Mouse (Mus musculus): ENCODE data around the gene Mfsd4a.

Gene Mfsd4a

DNA sequence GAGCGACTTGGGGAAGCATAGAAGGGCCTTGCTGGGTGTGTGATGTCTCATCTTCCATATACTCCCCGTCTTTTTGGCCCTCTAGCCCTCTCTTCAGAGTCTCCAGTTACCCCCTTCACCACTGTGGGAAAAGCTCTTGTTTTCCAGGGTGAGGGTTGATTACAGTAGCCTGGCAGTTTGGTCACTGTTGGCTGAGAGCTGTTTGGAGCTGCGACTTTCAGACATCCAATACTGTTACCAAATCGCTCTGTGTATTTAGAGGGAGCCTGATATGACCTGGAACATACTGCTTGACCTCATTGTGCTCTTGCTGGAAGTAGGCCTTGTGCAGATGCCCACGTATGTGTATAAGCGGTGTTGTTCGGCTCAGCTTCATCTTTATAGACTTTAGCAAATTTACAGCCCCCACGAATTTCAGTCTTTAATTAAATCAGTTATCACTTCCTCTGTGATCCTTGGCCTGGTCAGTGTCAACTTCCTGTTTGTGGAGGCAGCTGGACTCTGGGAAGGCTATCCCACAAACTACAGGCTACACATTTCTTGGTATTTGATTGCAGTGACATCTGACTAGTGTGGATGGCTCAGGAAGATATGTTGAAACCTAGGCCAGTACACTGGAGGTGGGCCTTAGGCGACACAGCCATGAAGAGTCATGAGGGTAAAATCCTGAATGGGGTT lies 77.6 kb downstream of the Mfsd4a start:
- DNase-seq (ENCODE audit: low read depth, low spot score) = no peak

DNA sequence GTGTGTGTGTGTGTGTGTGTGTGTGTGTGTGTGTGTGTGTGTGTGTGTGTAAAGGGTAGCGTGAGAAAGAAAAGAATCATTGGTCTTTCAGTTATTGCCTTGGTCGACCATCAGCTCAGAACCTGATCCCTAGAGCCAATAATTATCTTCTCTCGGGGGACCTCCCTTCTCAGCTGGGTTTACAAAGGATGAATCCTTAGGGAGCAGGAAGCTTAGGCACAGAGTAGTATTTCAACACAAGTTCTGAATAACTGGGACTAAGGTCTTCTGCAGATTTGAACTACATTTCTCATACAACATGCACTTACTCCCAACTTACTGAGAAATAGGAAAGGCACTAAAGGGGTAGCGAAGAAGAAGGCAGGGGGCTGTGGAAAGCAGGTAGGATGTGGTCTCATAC lies 78.4 kb downstream of the Mfsd4a start:
- no peak for DNase-seq (ENCODE audit: low read depth, low spot score)

DNA sequence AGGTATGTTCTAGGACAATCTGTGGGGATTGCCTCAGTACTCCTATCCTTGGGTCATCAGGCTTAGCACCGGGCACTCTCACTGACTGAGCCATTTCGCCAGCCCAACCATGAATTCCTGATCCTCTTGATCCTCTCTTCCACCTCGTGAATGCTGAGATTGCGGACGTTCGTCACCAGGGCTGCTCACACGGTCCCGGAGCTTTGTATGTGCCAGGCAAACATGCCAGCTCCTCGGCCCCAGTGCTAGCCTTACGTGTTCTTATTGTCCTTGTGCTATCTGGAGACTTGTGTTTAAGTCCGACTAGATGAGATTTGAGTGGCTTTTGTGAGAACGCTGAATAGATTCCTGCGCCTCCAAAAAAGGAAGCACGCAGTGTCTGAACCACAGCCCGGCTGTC lies 80.4 kb downstream of the Mfsd4a start:
- DNase-seq (ENCODE audit: low read depth, low spot score) = no peak

DNA sequence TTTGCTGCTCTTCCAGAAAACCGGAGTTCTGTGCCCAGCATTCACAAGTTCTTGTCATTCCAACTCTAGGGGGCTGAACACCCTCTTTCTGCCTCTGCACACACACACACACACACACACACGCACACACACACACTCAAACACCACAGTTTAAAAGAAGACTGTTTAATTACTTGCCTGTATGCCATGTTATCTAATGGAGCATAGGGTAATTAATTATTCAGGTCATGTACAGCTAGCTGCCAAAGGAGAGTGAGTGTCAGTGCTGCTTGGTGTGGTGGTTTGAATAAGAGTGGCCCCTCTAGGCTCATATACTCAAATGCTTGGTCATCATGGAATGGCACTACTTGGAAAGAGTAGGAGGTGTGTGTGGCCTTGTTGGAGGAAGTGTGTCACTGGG lies 84.1 kb downstream of the Mfsd4a start:
- no peak for DNase-seq (ENCODE audit: low read depth, low spot score)

DNA sequence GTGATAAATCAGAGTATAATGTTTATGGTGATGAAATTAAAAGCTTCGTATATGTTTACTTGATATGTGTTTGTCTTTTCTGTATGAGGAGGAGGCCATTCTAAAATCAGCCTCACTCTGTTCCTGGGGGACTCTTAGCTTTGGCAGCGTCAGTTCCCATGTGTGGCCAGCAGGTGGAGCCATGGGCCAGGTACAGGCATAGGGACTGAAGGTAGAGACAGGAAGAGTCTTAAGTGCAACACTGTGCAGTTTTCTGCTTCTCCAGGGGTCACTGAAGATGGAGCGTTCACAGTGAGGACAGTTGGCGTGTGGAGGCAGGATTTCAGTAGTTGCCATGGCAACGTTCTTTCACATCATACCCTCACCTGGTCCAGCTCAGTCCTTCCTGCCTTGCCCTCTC lies 85.0 kb downstream of the Mfsd4a start:
- peak; percentile 68 for DNase-seq (ENCODE audit: low read depth, low spot score)

DNA sequence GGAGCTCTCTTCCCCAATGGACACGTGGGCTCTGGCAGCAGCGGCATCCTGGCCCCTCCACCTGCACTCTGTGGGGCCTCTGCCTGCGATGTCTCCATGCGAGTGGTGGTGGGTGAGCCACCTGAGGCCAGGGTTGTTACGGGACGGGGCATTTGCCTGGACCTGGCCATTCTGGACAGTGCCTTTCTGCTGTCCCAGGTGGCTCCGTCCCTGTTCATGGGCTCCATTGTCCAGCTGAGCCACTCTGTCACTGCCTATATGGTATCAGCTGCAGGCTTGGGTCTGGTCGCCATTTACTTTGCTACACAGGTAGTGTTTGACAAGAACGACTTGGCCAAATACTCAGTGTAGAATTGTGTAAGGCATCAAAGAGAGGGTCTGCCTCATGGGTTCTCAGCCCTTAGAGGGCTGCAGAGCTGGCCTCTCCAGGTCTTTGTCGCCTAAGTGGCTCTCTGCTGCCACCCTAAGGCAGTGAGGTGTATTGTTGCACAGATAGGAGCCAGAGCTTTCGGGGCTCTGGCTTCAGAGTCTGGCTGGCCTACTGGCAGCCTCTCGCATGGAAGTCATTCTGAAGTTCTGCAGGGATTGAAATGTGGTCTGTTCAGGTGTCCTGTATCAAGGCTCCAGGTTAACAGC lies 86.4 kb downstream of the Mfsd4a start:
- DNase-seq (ENCODE audit: low read depth, low spot score) = peak; percentile 83

DNA sequence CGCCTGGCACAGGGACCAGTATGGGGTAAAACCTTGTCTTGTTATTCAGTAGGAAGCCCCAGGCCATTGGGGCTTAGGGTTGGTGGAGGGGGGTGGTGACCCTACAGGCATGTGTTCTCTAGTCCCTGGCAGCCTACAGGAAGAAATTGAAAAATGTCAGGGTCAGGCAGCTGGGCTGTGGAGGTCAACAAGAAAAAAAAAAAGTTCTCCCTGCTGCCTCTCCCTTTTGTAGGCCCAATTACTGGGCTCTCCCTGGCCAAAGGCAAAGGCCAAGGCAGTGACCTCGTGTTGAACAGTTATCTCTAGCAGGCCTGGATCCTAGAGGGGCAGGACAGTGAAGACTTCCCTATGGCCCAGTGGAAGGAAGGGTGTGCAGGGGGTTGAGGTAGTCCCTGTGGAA lies 87.4 kb downstream of the Mfsd4a start:
- no peak for DNase-seq (ENCODE audit: low read depth, low spot score)

DNA sequence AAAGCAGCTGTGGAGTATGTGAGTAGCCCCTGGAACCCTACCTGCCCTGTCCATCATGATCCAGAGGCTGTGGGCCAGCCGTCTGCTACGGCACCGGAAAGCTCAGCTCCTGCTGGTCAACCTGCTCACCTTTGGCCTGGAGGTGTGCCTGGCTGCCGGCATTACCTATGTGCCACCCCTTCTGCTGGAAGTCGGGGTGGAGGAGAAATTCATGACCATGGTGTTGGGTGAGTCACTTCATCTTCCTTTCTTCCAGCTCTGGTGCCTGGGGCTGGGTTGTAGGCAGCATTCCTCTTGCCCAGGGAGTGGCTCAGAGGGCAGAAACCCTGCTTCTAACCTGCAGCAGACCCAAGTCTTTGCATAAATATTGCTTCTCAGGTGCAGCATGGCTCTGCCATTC lies 91.0 kb downstream of the Mfsd4a start:
- no peak for DNase-seq (ENCODE audit: low read depth, low spot score)

DNA sequence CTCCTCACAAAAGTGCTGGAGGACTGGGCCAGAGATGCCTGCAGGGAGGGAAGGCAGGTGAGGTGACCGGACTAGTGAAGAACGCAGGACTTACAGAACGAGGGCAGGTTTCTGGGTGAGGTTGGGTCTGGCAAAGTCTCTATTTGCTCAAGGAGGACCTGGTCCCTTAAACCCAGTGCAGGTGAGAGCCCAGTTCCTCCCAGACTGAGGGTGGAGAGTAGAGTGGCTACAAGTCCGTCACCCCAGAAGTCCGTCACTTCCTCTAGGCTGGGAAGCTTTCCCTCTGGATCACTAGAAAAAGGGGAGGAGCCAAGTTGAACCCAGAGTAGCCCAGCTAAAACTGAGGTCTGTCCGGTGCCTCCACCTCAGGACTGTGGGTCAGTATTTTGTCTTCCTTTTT lies 93.9 kb downstream of the Mfsd4a start:
- DNase-seq (ENCODE audit: low read depth, low spot score) = no peak

Data from forelimb bud, embryonic 11.5 days (tissue).